Mouse (Mus musculus) heart, postnatal 0 days (tissue): ENCODE measurements around the gene Rhebl1.

Source experiments
- CTCF ChIP-seq: IDR thresholded peaks from 2 replicates; pipeline ENCODE4 v1.5.1; 2016; ENCODE audit warnings: antibody characterized with exemption, control low read depth, low read depth
- EP300 ChIP-seq: IDR thresholded peaks from 2 replicates; pipeline ENCODE4 v1.6.1; 2016; ENCODE audit warnings: antibody characterized with exemption, low read depth

DNA sequence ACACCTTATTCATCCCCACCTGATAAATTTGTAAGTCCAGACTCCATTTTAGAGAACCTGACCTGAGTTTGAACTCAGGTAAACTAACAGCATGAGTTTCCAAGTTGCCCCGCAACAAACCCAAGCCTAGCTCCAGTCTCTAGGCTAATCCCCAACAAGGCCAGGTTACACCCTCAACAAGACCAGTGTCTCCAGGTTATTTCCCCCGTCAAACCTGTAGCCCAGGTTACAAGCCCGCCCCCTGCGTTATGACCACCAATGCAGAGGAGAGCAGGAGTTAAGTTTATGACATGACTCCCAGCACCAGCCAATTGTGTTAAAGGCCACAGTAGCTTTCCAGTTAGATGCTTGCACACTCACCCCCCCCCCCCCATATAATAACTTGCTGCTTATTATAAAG, 48.8 kb upstream of the Rhebl1 start:
- no peak for TF ChIP-seq EP300
- no peak for TF ChIP-seq CTCF
